Mouse (Mus musculus) cerebellum, postnatal 10 days (tissue): Measurements from ENCODE around the gene Cdc45.
A peak's percentile ranks its signal among the peaks of the same experiment; 100 is the strongest.

Experiments
- DNase-seq, 2 experiments: peaks; one replicate each; pipeline ENCODE4 v3.0.0; 2021; ENCODE audit warnings: mixed read lengths in 2 of 2

The Cdc45 gene

GRCm38 (mm10) chr16:18788627-18789406 is 23.0 kb downstream of the Cdc45 start:
- DNase-seq = no peak

GRCm38 (mm10) chr16:18786652-18787051 is 25.1 kb downstream of the Cdc45 start:
- peak in 1 of 2 experiments; percentile 32 for DNase-seq

GRCm38 (mm10) chr16:18785485-18785884 is 26.3 kb downstream of the Cdc45 start:
- no peak for DNase-seq

- no peak for DNase-seq
These were observed 26.8 kb downstream of the Cdc45 start for GRCm38 (mm10) chr16:18785025-18785424.

- no peak for DNase-seq
These were observed 30.0 kb downstream of the Cdc45 start for GRCm38 (mm10) chr16:18781810-18782209.

GRCm38 (mm10) chr16:18778461-18778860 is 33.3 kb downstream of the Cdc45 start:
- DNase-seq = no peak

GRCm38 (mm10) chr16:18777101-18778080 is 34.4 kb downstream of the Cdc45 start:
- peak; percentile 30 to 33 for DNase-seq

- DNase-seq = peak; percentile 16 to 23
These were observed 35.2 kb downstream of the Cdc45 start, which contains the start of gene Cldn5 for GRCm38 (mm10) chr16:18776556-18777100. TSS of gene Cldn5 (plus strand) at chr16:18776847.

GRCm38 (mm10) chr16:18775621-18776555 is 35.9 kb downstream of the Cdc45 start:
- DNase-seq = no peak

GRCm38 (mm10) chr16:18773936-18774335 is 37.9 kb downstream of the Cdc45 start:
- no peak for DNase-seq

GRCm38 (mm10) chr16:18769501-18769900 is 42.3 kb downstream of the Cdc45 start:
- DNase-seq = no peak

- no peak for DNase-seq
These were observed 45.4 kb downstream of the Cdc45 start for GRCm38 (mm10) chr16:18766390-18766789.

GRCm38 (mm10) chr16:18762960-18763359 is 48.8 kb downstream of the Cdc45 start:
- no peak for DNase-seq

- no peak for DNase-seq
These were observed 50.1 kb downstream of the Cdc45 start for GRCm38 (mm10) chr16:18761734-18762133.

- DNase-seq = no peak
These were observed 59.8 kb downstream of the Cdc45 start for GRCm38 (mm10) chr16:18751885-18752499.

GRCm38 (mm10) chr16:18751101-18751500 is 60.7 kb downstream of the Cdc45 start:
- DNase-seq = no peak

- no peak for DNase-seq
These were observed 65.3 kb downstream of the Cdc45 start for GRCm38 (mm10) chr16:18746268-18747122.

GRCm38 (mm10) chr16:18738303-18738702 is 73.5 kb downstream of the Cdc45 start:
- no peak for DNase-seq

- no peak for DNase-seq
These were observed 78.5 kb downstream of the Cdc45 start for GRCm38 (mm10) chr16:18733100-18733956.

- no peak for DNase-seq
These were observed 81.1 kb downstream of the Cdc45 start for GRCm38 (mm10) chr16:18730640-18731039.
